16 mouse cellular contexts compared by ENCODE assay signal in genomic region chr6:88770981-88771380, GRCm38 (mm10).
"Had no signal": no experiment of that assay in that cellular context is flagged by ENCODE, and none has a peak within 500 bp of the region (broad histone marks: within the 10 kb centered on the region; RNA-seq: fewer than 3 reads in every experiment).

No protein-coding gene starts in this region.

- DNase-seq: kidney, postnatal 14 days; layer of hippocampus, adult 9-11 months; layer of hippocampus, postnatal 36 days; left cerebral cortex, postnatal 4 days; lung, embryonic 14.5 days; lung, postnatal 4 days; retina, postnatal 1 day; right cerebral cortex, postnatal 14 days; thymus, adult 2 months; thymus, postnatal 25 days had no signal

- H3K9me3 ChIP-seq: kidney, embryonic 15.5 days; limb, embryonic 13.5 days; midbrain, embryonic 10.5 days; neural tube, embryonic 12.5 days; stomach, embryonic 15.5 days had no signal

- H3K4me3 ChIP-seq: kidney, embryonic 15.5 days; limb, embryonic 13.5 days; midbrain, embryonic 10.5 days; neural tube, embryonic 12.5 days; stomach, embryonic 15.5 days had no signal

- H3K27me3 ChIP-seq: kidney, embryonic 15.5 days; limb, embryonic 13.5 days; neural tube, embryonic 12.5 days; stomach, embryonic 15.5 days had no signal

- H3K36me3 ChIP-seq: kidney, embryonic 15.5 days; limb, embryonic 13.5 days; midbrain, embryonic 10.5 days; neural tube, embryonic 12.5 days; stomach, embryonic 15.5 days had no signal

- H3K9ac ChIP-seq: kidney, embryonic 15.5 days; limb, embryonic 13.5 days; lung, embryonic 14.5 days; neural tube, embryonic 12.5 days; stomach, embryonic 15.5 days had no signal

- H3K4me2 ChIP-seq: kidney, embryonic 15.5 days; limb, embryonic 13.5 days; liver, embryonic 11.5 days; lung, embryonic 14.5 days; neural tube, embryonic 12.5 days; stomach, embryonic 15.5 days had no signal

- H3K27ac ChIP-seq: kidney, embryonic 15.5 days; limb, embryonic 13.5 days; midbrain, embryonic 10.5 days; neural tube, embryonic 12.5 days; stomach, embryonic 15.5 days had no signal
